Mouse (Mus musculus) lung, adult 18-20 months (tissue): ENCODE data around the gene Fhod1.
"Not testable (repeated sequence)": the region's sequence is repeated elsewhere in the genome, so short reads cannot be mapped to it uniquely, and the experiment has no call there.

Experiments
- DNase-seq, 2 experiments: peaks; one replicate each; pipeline ENCODE4 v3.0.0; 2022; ENCODE audit warnings: mixed read lengths in 2 of 2

Gene Fhod1

DNA sequence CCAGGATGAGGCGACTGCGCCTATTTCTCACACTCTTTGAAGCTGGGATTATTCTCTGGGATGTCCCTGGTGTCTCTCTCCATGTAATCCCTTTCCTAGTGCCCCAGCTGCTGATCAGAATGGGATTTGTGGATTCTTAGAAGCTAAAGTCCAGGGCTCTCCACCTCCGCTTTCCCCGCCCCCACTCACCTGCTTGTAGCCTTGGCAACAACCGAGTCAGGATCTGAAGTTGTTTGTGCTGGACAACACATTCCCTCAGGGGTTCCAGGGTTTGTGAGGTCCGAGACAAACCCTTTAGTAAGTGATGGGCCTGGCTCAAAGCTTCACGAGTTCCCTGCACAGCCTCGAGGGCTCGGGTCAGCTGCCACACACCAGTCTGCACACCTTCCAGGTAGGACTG is 53.0 kb downstream of the Fhod1 start:
- DNase-seq, result peak in 1 of 2 experiments; percentile 45

DNA sequence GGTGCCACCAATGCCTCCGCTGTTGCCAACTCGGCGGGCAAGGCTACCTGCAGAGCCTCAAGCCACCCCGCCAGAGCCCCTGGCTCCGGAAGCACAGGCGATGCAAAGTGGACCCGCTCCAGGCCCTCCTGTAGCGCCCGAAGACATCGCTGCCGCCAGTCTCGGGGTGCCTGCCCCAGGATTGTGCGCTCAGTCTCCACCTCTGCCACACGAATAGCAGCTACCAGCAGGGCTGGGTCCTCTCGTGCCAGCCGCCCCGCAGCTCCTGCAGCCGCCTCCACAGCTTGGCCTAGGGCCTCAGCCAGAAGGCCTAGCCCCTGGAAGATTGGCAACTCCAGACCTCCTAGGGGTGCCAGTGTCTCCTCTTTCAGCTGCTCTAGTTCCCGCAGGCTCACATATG is 54.3 kb downstream of the Fhod1 start:
- DNase-seq, result no peak

DNA sequence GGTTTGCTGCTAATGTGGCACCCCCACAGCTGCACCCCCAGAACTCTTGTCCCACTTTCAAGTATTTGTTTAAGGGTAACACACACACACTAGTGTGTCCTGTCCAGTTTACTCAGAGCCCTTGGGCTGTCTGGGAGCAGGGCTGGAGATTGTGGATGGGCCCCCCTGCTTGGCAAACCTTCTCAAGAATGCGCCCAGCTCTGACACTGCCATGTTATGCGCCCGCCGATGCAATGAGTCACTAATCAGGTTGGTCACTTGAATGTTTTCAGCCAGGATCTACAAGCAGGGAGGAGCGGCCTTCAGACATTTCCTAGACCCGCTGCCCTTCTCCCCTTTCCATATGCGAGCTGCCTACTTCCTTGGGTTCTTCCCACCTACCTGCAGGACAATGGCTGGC is 55.3 kb downstream of the Fhod1 start:
- no peak for DNase-seq

DNA sequence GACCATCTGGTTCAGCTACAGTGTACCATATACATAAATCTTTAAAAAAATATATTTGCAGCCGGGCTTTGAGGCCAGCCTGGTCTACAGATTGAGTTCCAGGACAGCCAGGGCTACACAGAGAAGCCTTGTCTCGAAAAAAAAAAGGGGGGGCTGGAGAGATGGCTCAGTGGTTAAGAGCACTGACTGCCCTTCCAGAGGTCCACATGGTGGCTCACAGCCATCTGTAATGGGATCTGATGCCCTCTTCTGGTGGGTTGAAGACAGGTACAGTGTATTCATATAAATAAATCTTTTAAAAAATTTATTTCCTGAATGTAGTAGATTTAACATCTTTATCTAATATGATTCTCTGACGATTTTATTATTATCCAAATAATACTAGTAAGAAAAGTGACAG is 56.0 kb downstream of the Fhod1 start:
- DNase-seq, result not testable (repeated sequence)

DNA sequence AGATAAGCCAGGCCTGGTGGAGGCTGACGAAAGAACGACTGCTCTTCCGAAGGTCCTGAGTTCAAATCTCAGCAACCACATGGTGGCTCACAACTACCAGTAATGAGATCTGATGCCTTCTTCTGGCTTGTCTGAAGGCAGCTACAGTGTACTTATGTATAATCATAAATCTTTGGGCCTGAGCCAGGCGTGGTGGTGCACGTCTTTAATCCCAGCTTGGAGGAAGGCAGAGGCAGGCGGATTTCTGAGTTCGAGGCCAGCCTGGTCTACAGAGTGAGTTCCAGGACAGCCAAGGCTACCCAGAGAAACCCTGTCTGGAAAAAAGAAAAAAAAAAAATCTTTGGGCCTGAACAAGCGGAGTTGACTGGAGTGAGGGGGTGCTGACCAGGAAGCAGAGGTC is 56.4 kb downstream of the Fhod1 start:
- not testable (repeated sequence) for DNase-seq

- DNase-seq, result peak; percentile 85 to 91
Observed at GRCm38 (mm10) chr8:105290554-105291314, 57.0 kb downstream of the Fhod1 start.

DNA sequence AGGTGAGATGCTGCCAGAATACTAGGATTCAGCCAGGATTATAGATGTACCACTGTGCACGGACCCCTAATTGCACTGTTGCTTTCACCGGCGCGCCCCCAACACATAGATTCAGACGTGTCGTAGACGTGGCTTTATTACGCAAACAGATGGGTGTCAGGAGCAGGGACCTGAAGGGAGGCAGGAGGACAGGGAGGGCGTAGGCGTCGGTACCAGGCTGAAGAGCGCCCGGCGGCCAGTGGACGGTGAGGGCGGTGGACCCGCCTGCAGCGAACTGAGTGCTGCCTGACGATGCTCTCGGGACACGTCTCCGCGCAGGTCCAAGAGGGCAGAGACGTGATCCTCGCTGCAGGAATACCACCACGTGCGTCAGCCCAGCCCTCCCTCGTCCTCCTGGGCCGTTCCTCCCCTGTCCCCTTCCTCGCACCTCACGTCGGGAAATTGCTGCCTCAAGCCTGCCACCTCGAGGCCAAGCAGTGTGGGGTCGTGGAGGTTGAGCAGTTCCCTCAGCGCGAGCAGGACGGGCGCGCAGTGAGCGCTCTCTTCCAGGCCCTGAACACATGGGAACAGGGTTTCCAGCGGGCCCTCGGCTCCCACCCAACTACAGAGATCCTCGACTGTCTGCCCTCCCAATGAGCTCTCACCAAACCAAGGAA is 57.8 kb downstream of the Fhod1 start, which contains the start of gene 4931428F04Rik:
4931428F04Rik (minus strand) TSS at position 60 of the 656 bp plus-strand sequence.
- DNase-seq, result peak; percentile 37 to 47

DNA sequence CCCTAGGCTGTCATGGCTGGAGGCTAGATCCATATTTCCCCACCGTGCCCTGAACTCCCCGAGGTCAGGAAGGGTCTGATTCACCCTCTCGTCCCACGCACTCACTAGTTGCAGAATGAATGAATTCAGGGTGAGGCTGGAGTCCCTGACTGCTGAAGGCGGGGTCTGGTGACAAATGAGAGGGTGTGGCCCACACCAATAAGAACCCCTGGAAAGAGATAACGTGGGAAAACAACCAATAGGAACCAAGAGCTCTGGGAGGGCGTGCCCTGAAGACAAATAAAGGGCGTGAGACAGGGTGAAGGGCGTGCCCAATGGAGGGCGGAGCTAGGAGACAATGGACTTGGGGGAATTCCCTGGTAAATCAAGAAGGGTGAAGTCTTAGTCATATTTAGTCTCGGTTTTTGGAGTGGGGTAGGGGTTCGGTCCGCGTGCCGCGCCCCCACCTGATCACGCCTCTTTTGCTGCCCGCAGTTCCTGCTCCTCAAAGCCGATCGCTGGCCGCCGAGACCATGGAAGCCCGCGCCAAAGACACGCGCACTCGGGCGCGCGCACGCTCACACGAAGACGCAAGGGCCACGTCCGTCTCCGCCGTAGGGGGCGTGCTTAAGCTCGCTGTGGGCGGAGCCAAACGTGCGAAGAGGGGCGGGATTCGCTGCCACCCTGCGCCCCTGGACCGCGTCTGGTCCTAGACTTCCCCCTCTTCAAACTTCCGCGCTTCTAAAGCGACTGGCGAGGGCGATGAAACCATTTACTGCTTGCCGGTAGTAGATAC is 58.6 kb downstream of the Fhod1 start:
- DNase-seq, result peak; percentile 92 to 94

GRCm38 (mm10) chr8:105288231-105288630 is 59.5 kb downstream of the Fhod1 start:
- DNase-seq, result no peak

GRCm38 (mm10) chr8:105286907-105287306 is 60.8 kb downstream of the Fhod1 start:
- DNase-seq, result no peak

GRCm38 (mm10) chr8:105285514-105285913 is 62.2 kb downstream of the Fhod1 start:
- no peak for DNase-seq

- peak; percentile 65 to 69 for DNase-seq
Observed at GRCm38 (mm10) chr8:105283074-105283473, 64.7 kb downstream of the Fhod1 start.

- no peak for DNase-seq
Observed at GRCm38 (mm10) chr8:105282239-105282638, 65.5 kb downstream of the Fhod1 start.

DNA sequence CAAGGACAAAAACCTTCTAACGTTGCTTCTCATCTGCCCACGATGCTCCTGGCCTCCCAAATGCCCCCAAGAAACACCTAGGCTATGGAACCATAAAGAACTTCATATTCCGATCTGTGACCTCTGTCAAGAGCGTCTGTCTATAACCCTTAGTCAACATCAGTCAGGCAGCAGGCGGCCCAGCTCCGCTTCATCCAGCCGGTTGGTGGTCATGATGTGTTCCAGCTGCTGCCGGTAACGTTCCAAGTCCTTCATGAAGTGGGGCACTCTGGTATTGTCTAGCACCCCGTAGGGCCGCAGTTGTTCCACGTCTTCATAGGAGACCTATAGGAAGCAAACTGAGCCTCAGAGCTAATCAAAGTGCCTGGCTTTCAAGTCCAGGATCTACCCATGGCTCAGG is 65.9 kb downstream of the Fhod1 start:
- no peak for DNase-seq

- DNase-seq, result no peak
Observed at GRCm38 (mm10) chr8:105280567-105280966, 67.2 kb downstream of the Fhod1 start.
